ENCODE assay signal across 9 mouse cellular contexts in genomic region chr3:120886063-120886841, GRCm38 (mm10).
DNase-seq lines count a peak whose midpoint lies in the region; ATAC-seq and TF ChIP-seq lines count a peak whose summit lies in the region.
"Had no signal": no experiment of that assay in that cellular context is flagged by ENCODE, and none has a peak within 500 bp of the region (broad histone marks: within the 10 kb centered on the region; RNA-seq: fewer than 3 reads in every experiment).

No protein-coding gene starts in this region.

- no peak for ATAC-seq in intestine, embryonic 14.5 days (replicated peaks; ENCODE audit: low FRiP score, low TSS enrichment, low read depth)
- no peak for ATAC-seq in intestine, postnatal 0 days
- ATAC-seq in midbrain, embryonic 14.5 days (ENCODE audit: low FRiP score, low TSS enrichment): no peak
- no peak for ATAC-seq in midbrain, embryonic 13.5 days

- WGBS in intestine, embryonic 14.5 days: 48% methylated on average over 20 of the region's 20 CpGs
- WGBS in intestine, postnatal 0 days: 60% methylated on average over 20 of the region's 20 CpGs
- WGBS in midbrain, embryonic 14.5 days: 79% methylated on average over 20 of the region's 20 CpGs
- 78% methylated on average over 20 of the region's 20 CpGs for WGBS in midbrain, embryonic 13.5 days

- peak overlapping the region; percentile 23; the same call in 1 of the 2 replicates for H3K4me2 ChIP-seq in intestine, embryonic 14.5 days (ENCODE audit: low read length)
- H3K4me2 ChIP-seq in intestine, postnatal 0 days (replicated peaks; ENCODE audit: low read depth): no peak overlapping the region
- no peak overlapping the region for H3K4me2 ChIP-seq in midbrain, embryonic 14.5 days (ENCODE audit: low read length)
- H3K4me2 ChIP-seq in midbrain, embryonic 13.5 days (replicated peaks): no peak overlapping the region

- no peaks in the 10 kb centered on the region for H3K4me1 ChIP-seq in intestine, embryonic 14.5 days (replicated peaks; ENCODE audit: control insufficient read depth, insufficient read depth, low read length)
- H3K4me1 ChIP-seq in intestine, postnatal 0 days (replicated peaks; ENCODE audit: control insufficient read depth, insufficient read depth, low read length): no peaks in the 10 kb centered on the region
- 0 out of 2 replicates have a peak, but pooled peaks cover 6% of the 10 kb centered on the region for H3K4me1 ChIP-seq in midbrain, embryonic 14.5 days (ENCODE audit: control insufficient read depth, insufficient read depth, low read length)
- H3K4me1 ChIP-seq in midbrain, embryonic 13.5 days (replicated peaks): peaks cover 9% of the 10 kb centered on the region

- no peaks in the 10 kb centered on the region for H3K36me3 ChIP-seq in intestine, embryonic 14.5 days (ENCODE audit: control insufficient read depth, insufficient read depth, low read length)
- H3K36me3 ChIP-seq in intestine, postnatal 0 days (ENCODE audit: control insufficient read depth, insufficient read depth): no peaks in the 10 kb centered on the region
- H3K36me3 ChIP-seq in midbrain, embryonic 14.5 days (ENCODE audit: control insufficient read depth, insufficient read depth, low read length): no peaks in the 10 kb centered on the region
- no peaks in the 10 kb centered on the region for H3K36me3 ChIP-seq in midbrain, embryonic 13.5 days

- no peak overlapping the region for H3K9ac ChIP-seq in intestine, embryonic 14.5 days (ENCODE audit: low read length)
- no peak overlapping the region for H3K9ac ChIP-seq in intestine, postnatal 0 days (ENCODE audit: low read depth, low read length)
- no peak overlapping the region for H3K9ac ChIP-seq in midbrain, embryonic 14.5 days (replicated peaks; ENCODE audit: low read length)
- H3K9ac ChIP-seq in midbrain, embryonic 13.5 days (replicated peaks): no peak overlapping the region

- no peak overlapping the region for H3K27ac ChIP-seq in intestine, embryonic 14.5 days (ENCODE audit: low read depth)
- H3K27ac ChIP-seq in intestine, postnatal 0 days (ENCODE audit: low read depth, low read length): no peak overlapping the region
- no peak overlapping the region for H3K27ac ChIP-seq in midbrain, embryonic 14.5 days (replicated peaks; ENCODE audit: low read depth, low read length)
- H3K27ac ChIP-seq in midbrain, embryonic 13.5 days: no peak overlapping the region

- no peak for DNase-seq in intestine, embryonic 14.5 days (ENCODE audit: low spot score)
- DNase-seq in cerebellum, postnatal 36 days: peak; percentile 63 to 73
- peak; percentile 50 to 67 for DNase-seq in layer of hippocampus, adult 8-10 months (ENCODE audit: low spot score in 2 of 2)
- DNase-seq in right cerebral cortex, postnatal 14 days: peak; percentile 44
- DNase-seq in midbrain, embryonic 14.5 days: no peak
- no peak for DNase-seq in lung, postnatal 36 days
- DNase-seq: thymus, adult 2 months had no signal

- H3K4me3 ChIP-seq in intestine, embryonic 14.5 days (ENCODE audit: low read depth, low read length): no peak overlapping the region
- no peak overlapping the region for H3K4me3 ChIP-seq in intestine, postnatal 0 days (ENCODE audit: low read depth, low read length)
- H3K4me3 ChIP-seq in midbrain, embryonic 14.5 days (replicated peaks; ENCODE audit: low read depth, low read length): no peak overlapping the region
- no peak overlapping the region for H3K4me3 ChIP-seq in midbrain, embryonic 13.5 days (replicated peaks)

- no peaks in the 10 kb centered on the region for H3K27me3 ChIP-seq in intestine, embryonic 14.5 days (replicated peaks; ENCODE audit: control insufficient read depth, insufficient read depth, low read length)
- no peaks in the 10 kb centered on the region for H3K27me3 ChIP-seq in intestine, postnatal 0 days (replicated peaks; ENCODE audit: control insufficient read depth, insufficient read depth, low read length)
- no peaks in the 10 kb centered on the region for H3K27me3 ChIP-seq in midbrain, embryonic 14.5 days (ENCODE audit: control insufficient read depth, insufficient read depth, low read length)
- no peaks in the 10 kb centered on the region for H3K27me3 ChIP-seq in midbrain, embryonic 13.5 days

- TF ChIP-seq CTCF in intestine, postnatal 0 days (IDR thresholded peaks at IDR 0.05; ENCODE audit: low read depth): no peak

- H3K9me3 ChIP-seq in intestine, embryonic 14.5 days (ENCODE audit: control insufficient read depth, low read length): no peaks in the 10 kb centered on the region
- H3K9me3 ChIP-seq in intestine, postnatal 0 days (ENCODE audit: control insufficient read depth): no peaks in the 10 kb centered on the region
- no peaks in the 10 kb centered on the region for H3K9me3 ChIP-seq in midbrain, embryonic 14.5 days (ENCODE audit: control insufficient read depth, low read length)
- H3K9me3 ChIP-seq in midbrain, embryonic 13.5 days: no peaks in the 10 kb centered on the region

Comparison
In these comparisons a context has a peak if more than half of its experiments do, and no peak if none do; other contexts are left out.
1. DNase-seq: peak in cerebellum, postnatal 36 days (2 of 2), layer of hippocampus, adult 8-10 months (2 of 2) and right cerebral cortex, postnatal 14 days (single experiment); none in intestine, embryonic 14.5 days (single experiment), midbrain, embryonic 14.5 days (single experiment) and lung, postnatal 36 days (single experiment).